Mouse (Mus musculus) myocyte (in vitro differentiated cells): ENCODE data around the gene Suclg2.

Source experiments
- POLR2A ChIP-seq: IDR thresholded peaks from one replicate; pipeline ENCODE4 v1.6.1; 2011; ENCODE audit warnings: low read depth, mild to moderate bottlenecking, control low read depth, moderate library complexity; ENCODE audit not compliant: insufficient read length
- SRF ChIP-seq: IDR thresholded peaks from one replicate; pipeline ENCODE4 v1.6.1; 2011; ENCODE audit warnings: low read depth; ENCODE audit not compliant: control insufficient read depth, insufficient read length
- TCF3 ChIP-seq: IDR thresholded peaks from one replicate; pipeline ENCODE4 v1.6.1; 2011; ENCODE audit warnings: low read depth, control low read depth; ENCODE audit not compliant: insufficient read length
- USF1 ChIP-seq: IDR thresholded peaks from one replicate; pipeline ENCODE4 v1.6.1; 2011; ENCODE audit warnings: low read depth, mild to moderate bottlenecking, control low read depth, moderate library complexity

DNA sequence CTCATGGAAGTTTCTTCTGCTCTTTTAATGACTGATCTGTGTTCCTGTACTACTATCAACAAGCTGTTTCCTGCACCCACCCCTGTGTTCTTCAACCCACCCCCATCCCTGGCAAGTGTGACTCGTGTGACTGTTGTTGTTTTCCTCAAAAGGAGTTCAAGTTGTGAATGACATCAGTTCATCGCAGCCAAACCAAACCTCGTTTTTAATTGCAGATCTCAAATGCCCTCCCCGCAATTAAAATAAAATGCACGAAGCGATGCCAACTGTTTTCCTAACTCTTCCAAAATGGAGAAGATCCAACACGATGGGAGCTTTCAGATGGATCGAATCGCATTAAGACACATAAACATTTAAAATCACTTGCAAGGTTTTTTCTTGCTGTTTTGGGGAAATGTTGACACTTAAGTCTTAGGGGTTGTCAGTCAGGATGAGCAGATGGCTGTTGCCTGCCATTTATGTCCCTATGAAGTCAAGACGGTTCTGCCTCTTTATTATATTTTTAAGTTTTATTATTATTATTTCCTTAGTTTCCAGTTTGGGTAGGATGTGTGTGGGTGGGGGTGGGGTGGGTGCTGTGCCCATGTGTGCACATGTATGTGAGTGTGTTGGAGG, 41.1 kb upstream of the Suclg2 start:
- TF ChIP-seq USF1 (no peak), POLR2A (no peak), TCF3 (no peak), SRF (no peak)
